Mouse (Mus musculus) hindbrain, embryonic 11.5 days (tissue): ENCODE results near the gene Tcp11x2. TPM values are rescaled to one million over a fixed set of nuclear protein-coding genes. Genes with fewer than 3 reads are reported as not detected.

Source experiments
- ATAC-seq: fragments of 200-750 bp; cut with Nextera tagmentation; 2 replicates; pipeline ENCODE4 v1.8.0; 2017; ENCODE audit warnings: mild to moderate bottlenecking, moderate TSS enrichment, moderate library complexity; ENCODE audit not compliant: low FRiP score
- DNase-seq: peaks from one replicate; pipeline ENCODE4 v3.0.0-alpha.2; 2015; ENCODE audit warnings: low spot score
- H3K27ac ChIP-seq: fragments of 300-500 bp; sonication (generic); 2 replicates; pipeline ENCODE4 v1.5.1; 2014; ENCODE audit warnings: mild to moderate bottlenecking, low read depth, low read length
- H3K27me3 ChIP-seq: fragments of 300-500 bp; sonication (generic); 2 replicates; pipeline ENCODE4 v1.6.1; 2014; ENCODE audit warnings: mild to moderate bottlenecking, low read length, moderate library complexity, mixed read lengths; ENCODE audit not compliant: control insufficient read depth, insufficient read depth
- H3K36me3 ChIP-seq: fragments of 300-500 bp; sonication (generic); 2 replicates; pipeline ENCODE4 v1.6.1; 2014; ENCODE audit warnings: mild to moderate bottlenecking, low read length, moderate library complexity, mixed read lengths; ENCODE audit not compliant: control insufficient read depth, insufficient read depth
- H3K4me1 ChIP-seq: fragments of 300-500 bp; sonication (generic); replicated peaks from 2 replicates; pipeline ENCODE4 v1.6.1; 2014; ENCODE audit warnings: low read length, mixed read lengths; ENCODE audit not compliant: control insufficient read depth, insufficient read depth
- H3K4me2 ChIP-seq: fragments of 300-500 bp; sonication (generic); replicated peaks from 2 replicates; pipeline ENCODE4 v1.6.1; 2014; ENCODE audit warnings: mild to moderate bottlenecking, low read depth, low read length
- H3K4me3 ChIP-seq: fragments of 300-500 bp; sonication (generic); 2 replicates; pipeline ENCODE4 v1.5.1; 2014; ENCODE audit warnings: low read depth, low read length
- H3K9ac ChIP-seq: fragments of 300-500 bp; sonication (generic); 2 replicates; pipeline ENCODE4 v1.6.1; 2014; ENCODE audit warnings: low read depth, low read length
- H3K9me3 ChIP-seq: fragments of 300-500 bp; sonication (generic); 2 replicates; pipeline ENCODE4 v1.6.1; 2016; ENCODE audit warnings: low read length; ENCODE audit not compliant: control insufficient read depth
- WGBS: fragments of 180-500 bp; shearing (Covaris S2); extraction: QIAGEN DNeasy Blood & Tissue Kit; methylation state at CpG from one replicate; pipeline ENCODE4 v1.1.7; 2014; 5-methylcytosine and 5-hydroxymethylcytosine counted together
- polyA plus RNA-seq: library from polyadenylated mRNA; unstranded; fragments of >200 nt; fragmentation: Nextera tagmentation; extraction: Ambion mirVana; gene quantifications from 2 replicates; pipeline ENCODE4 v1.2.1, GENCODE M21; 2014

The Tcp11x2 gene
- polyA plus RNA-seq, 1 experiment from 2014 or later, result not detected

DNA sequence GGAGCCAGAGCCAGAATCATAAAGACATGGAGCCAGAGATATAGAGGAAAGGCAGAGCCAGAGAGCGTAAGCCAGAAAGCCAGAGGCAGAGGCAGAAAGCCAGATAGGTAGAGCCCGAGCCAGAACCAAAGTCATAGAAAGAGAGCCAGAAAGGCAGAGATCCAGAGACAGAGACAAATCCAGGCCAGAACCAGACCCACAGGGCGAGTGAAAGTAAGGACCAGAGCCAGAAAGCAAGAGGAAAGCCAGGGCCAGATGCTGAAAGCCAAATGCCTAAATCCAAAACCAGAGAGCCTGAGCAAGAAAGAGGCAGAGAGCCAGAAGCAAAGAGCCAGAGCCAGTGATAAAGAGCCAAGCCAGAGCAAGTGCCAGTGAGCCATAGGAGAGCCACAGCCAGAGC, 5.8 kb downstream of the Tcp11x2 start:
- WGBS, result 84% methylated on average over 3 of the region's 3 CpGs
- Histone ChIP-seq H3K27ac (no peak overlapping the region), H3K36me3 (no peaks in the 10 kb centered on the region), H3K4me1 (no peaks in the 10 kb centered on the region), H3K4me2 (no peak overlapping the region), H3K4me3 (no peak overlapping the region), H3K27me3 (no peaks in the 10 kb centered on the region), H3K9me3 (no peaks in the 10 kb centered on the region), H3K9ac (no peak overlapping the region)
- DNase-seq (no peak), ATAC-seq (no peak)

GRCm38 (mm10) chrX:135681858-135682257, 11.7 kb downstream of the Tcp11x2 start:
- no peak for ATAC-seq
- H3K27me3 ChIP-seq, result no peaks in the 10 kb centered on the region
- WGBS, result 85% methylated on average over 2 of the region's 2 CpGs

GRCm38 (mm10) chrX:135652173-135652772, 41.3 kb downstream of the Tcp11x2 start:
- ATAC-seq, result no peak
- no peak overlapping the region for H3K9ac ChIP-seq
- H3K27me3 ChIP-seq, result no peaks in the 10 kb centered on the region
- peak; percentile 30 for DNase-seq
- 51% methylated on average over 9 of the region's 9 CpGs for WGBS
- no peak overlapping the region for H3K4me2 ChIP-seq
- H3K9me3 ChIP-seq, result no peaks in the 10 kb centered on the region
- no peak overlapping the region for H3K4me3 ChIP-seq
- no peaks in the 10 kb centered on the region for H3K36me3 ChIP-seq
- no peak overlapping the region for H3K27ac ChIP-seq
- no peaks in the 10 kb centered on the region for H3K4me1 ChIP-seq

More at GRCm38 (mm10) chrX:135681858-135682257, 11.7 kb downstream of the Tcp11x2 start:
- Histone ChIP-seq H3K4me3 (no peak overlapping the region), H3K36me3 (no peaks in the 10 kb centered on the region), H3K9ac (no peak overlapping the region), H3K4me1 (no peaks in the 10 kb centered on the region), H3K9me3 (no peaks in the 10 kb centered on the region), H3K4me2 (no peak overlapping the region), H3K27ac (no peak overlapping the region)
- DNase-seq, result no peak

DNA sequence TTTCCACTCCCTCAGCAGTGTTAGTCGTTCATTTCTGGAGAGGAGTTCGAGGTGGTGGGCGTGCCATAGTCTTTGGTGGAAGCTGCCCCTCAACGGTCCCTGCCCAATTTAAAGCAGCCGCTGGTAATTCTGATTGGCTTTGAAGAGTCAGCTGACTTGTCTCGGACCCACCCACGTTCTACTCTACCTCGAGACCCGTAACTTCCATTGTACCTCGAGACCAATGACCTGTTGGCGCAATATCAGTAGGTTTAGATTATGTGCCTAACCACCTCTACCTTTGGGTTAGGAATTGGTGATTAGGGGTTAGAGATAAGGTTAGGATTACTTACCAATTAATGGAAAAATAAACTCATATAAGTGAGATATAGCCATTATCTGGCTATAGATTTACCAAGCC, 66.0 kb downstream of the Tcp11x2 start, which contains the start of gene Prame:
Prame (minus strand) TSS at position 101 of the 400 bp plus-strand sequence.
- H3K4me1 ChIP-seq, result no peaks in the 10 kb centered on the region
- H3K4me3 ChIP-seq, result no peak within 1 kb of the TSS
- no peaks in the 10 kb centered on the region for H3K9me3 ChIP-seq
- ATAC-seq, result no peak
- no peak for DNase-seq
- H3K27me3 ChIP-seq, result no peaks in the 10 kb centered on the region
- H3K4me2 ChIP-seq, result no peak within 1 kb of the TSS
- no peaks in the 10 kb centered on the region for H3K36me3 ChIP-seq
- no peak within 1 kb of the TSS for H3K27ac ChIP-seq
- no peak within 1 kb of the TSS for H3K9ac ChIP-seq
- 92% methylated on average over 11 of the region's 11 CpGs for WGBS

Other genes with a start within 250 kb of the Tcp11x2 start
- not detected in 2 replicates for gene AV320801, start 199.2 kb downstream of the Tcp11x2 start, polyA plus RNA-seq
- not detected in 2 replicates for gene Nxf7, start 95.0 kb downstream of the Tcp11x2 start, polyA plus RNA-seq
- 0.12 TPM in 1 of 2 replicates, not detected in the other for gene Prame, start 66.1 kb downstream of the Tcp11x2 start, polyA plus RNA-seq
- not detected in 2 replicates for gene Tmsb15a, start 31.5 kb upstream of the Tcp11x2 start, polyA plus RNA-seq
- gene Armcx5, start 48.9 kb upstream of the Tcp11x2 start, polyA plus RNA-seq, result 9.1 and 9.8 TPM in 2 replicates
- 69.0 and 75.2 TPM in 2 replicates for gene Gprasp1, start 48.9 kb upstream of the Tcp11x2 start, polyA plus RNA-seq
- 72.1 and 73.3 TPM in 2 replicates for gene Bhlhb9, start 103.8 kb upstream of the Tcp11x2 start, polyA plus RNA-seq
- 32.9 and 42.6 TPM in 2 replicates for gene Gprasp2, start 145.2 kb upstream of the Tcp11x2 start, polyA plus RNA-seq